Mouse (Mus musculus): Measurements from ENCODE around the gene Lgals3. TPM values are rescaled to one million over a fixed set of nuclear protein-coding genes. Genes with fewer than 3 reads are reported as not detected.

The Lgals3 gene
- total RNA-seq, 2 experiments from 2014 or later: 1.7 to 1.9 TPM

DNA sequence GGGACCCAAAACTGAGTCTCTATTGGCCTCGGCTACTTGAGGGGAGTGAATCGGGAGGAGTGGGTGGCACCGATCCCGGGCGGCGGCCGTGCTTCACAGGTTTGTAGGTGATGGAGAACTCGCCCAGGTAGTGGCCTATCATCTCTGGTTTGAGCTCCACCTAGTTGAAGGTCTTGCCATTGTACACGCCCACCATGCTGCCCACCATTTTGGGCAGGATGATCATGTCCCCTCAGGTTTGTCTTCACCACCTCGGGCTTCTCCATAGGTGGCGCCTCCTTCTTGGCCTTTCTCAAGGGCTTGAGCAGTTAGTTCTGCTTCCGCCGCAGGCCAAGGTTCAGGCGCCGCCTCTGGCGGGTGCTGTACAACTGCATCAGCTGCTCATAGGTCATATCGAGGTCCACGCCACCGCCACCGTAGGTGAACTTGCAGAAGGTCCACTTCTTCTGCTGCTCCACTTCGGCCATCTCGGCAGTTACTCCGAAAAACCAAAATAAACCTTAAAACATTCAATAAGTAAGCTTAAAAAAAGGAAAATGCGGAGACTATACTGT lies 52.2 kb downstream of the Lgals3 start:
- no peak for DNase-seq (ENCODE audit: low spot score in 2 of 2)

DNA sequence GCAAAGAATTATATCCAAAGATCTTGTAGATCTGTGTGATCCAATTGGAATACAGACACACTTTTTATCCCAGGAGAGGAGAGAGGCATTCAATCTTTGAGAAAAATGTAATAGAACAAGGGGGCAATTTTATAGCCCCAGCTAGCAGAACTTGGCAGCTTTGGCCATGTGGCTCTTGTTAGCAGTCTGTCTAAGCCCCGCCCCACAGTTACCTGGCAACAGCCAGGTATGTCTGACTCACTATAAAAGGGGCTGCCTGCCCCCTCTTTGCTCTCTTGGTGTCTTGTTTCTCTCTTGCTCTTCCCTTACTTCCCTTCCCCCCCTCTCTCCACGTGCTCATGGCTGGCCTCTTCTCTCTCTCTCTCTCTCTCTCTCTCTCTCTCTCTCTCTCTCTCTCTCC lies 54.1 kb downstream of the Lgals3 start:
- no peak for DNase-seq (ENCODE audit: low spot score in 2 of 2)

DNA sequence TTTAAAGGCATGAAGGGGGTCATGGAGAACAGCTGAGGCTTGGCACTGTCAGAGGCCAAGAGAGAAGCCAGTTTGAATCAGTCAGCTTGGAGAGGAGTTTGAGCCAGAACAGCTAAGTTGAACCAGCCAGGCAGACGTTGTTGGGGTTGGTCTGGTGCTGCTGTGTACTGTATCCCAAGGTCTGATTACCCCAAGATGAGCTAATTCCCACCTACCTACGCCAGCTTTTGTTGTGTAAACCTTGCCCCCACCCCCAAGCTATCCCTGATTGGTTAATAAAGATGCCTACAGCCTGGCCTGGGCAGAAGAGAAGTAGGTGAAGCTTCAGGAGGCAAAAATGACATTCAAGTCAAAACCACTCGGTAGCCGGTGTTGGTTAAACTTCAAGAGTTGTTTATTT lies 54.9 kb downstream of the Lgals3 start:
- DNase-seq (ENCODE audit: low spot score in 2 of 2): no peak

DNA sequence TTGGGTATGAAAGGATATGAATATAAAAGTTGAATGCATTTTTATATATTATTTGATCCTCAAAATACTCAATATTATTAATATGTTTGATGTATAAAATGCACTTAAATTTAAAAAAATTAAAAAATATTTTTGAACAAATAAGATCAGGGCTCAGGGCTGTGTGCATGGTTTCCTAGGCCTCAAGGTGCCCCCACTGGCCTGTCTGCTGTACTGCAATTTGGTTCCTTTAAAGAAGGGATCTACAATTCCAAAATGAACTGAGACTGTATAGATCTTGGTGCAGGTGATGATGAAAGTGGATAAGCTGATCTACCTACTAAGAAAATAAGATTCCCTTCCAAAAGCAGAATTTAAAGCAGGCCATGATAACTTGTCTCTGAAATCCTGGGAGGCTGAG lies 65.4 kb downstream of the Lgals3 start:
- no peak for DNase-seq (ENCODE audit: low spot score in 2 of 2)

Other genes starting within 250 kb of the Lgals3 start
- 1 to 10 TPM in 1 of 2 experiments, under 1 TPM in 1; 0.80 to 1.0 TPM for gene Gch1, start 178.3 kb upstream of the Lgals3 start, total RNA-seq (2021)
- gene Wdhd1, start 90.9 kb upstream of the Lgals3 start, total RNA-seq (2021): 1 to 10 TPM; 5.7 TPM
- 10 to 100 TPM; 10.0 to 10.7 TPM for gene Socs4, start 90.8 kb upstream of the Lgals3 start, total RNA-seq (2021)
- 10 to 100 TPM; 66.1 to 80.8 TPM for gene Mapk1ip1l, start 69.5 kb upstream of the Lgals3 start, total RNA-seq (2021)
- gene Dlgap5, start 50.7 kb downstream of the Lgals3 start, total RNA-seq (2021): 1 to 10 TPM; 3.8 to 4.1 TPM
- gene Fbxo34, start 82.7 kb downstream of the Lgals3 start, total RNA-seq (2021): 10 to 100 TPM; 66.0 to 75.6 TPM
- gene Atg14, start 202.9 kb downstream of the Lgals3 start, total RNA-seq (2021): 10 to 100 TPM; 13.6 to 13.9 TPM

All from layer of hippocampus, postnatal 10 days (tissue).